Mouse (Mus musculus): ENCODE results near the gene Zbtb16.

GRCm38 (mm10) chr9:48733083-48733482 lies 102.9 kb downstream of the Zbtb16 start:
- TF ChIP-seq TAL1 (IDR thresholded peaks at IDR 0.05; ENCODE audit: low read length) (no peak), GATA1 (IDR thresholded peaks at IDR 0.05; ENCODE audit: low read length) (no peak)
